Mouse (Mus musculus) kidney, postnatal 0 days (tissue): Measurements from ENCODE around the gene Rfx8. TPM values are rescaled to one million over a fixed set of nuclear protein-coding genes. Genes with fewer than 3 reads are reported as not detected.

Experiments
- ATAC-seq: fragments of 200-750 bp; cut with Nextera tagmentation; replicated peaks from 2 replicates; pipeline ENCODE4 v1.8.0; 2017; ENCODE audit warnings: low read depth, moderate number of reproducible peaks, moderate TSS enrichment, moderate library complexity; ENCODE audit not compliant: low FRiP score
- DNase-seq: peaks from one replicate; pipeline ENCODE4 v3.0.0-alpha.2; 2016; ENCODE audit warnings: low spot score
- H3K27ac ChIP-seq: fragments of 300-500 bp; sonication (generic); 2 replicates; pipeline ENCODE4 v1.5.1; 2014; ENCODE audit warnings: mild to moderate bottlenecking
- H3K27me3 ChIP-seq: fragments of 300-500 bp; sonication (generic); 2 replicates; pipeline ENCODE4 v1.6.1; 2014; ENCODE audit warnings: low read length, mixed read lengths; ENCODE audit not compliant: insufficient read depth
- H3K36me3 ChIP-seq: fragments of 300-500 bp; sonication (generic); 2 replicates; pipeline ENCODE4 v1.6.1; 2014; ENCODE audit warnings: low read length, mixed read lengths; ENCODE audit not compliant: insufficient read depth
- H3K4me1 ChIP-seq: fragments of 300-500 bp; sonication (generic); replicated peaks from 2 replicates; pipeline ENCODE4 v1.6.1; 2014; ENCODE audit warnings: antibody characterized with exemption, low read length, mixed read lengths; ENCODE audit not compliant: insufficient read depth
- H3K4me2 ChIP-seq: fragments of 300-500 bp; sonication (generic); 2 replicates; pipeline ENCODE4 v1.6.1; 2014; ENCODE audit warnings: mild to moderate bottlenecking, low read length, moderate library complexity, mixed read lengths
- H3K4me3 ChIP-seq: fragments of 300-500 bp; sonication (generic); replicated peaks from 2 replicates; pipeline ENCODE4 v1.5.1; 2014; ENCODE audit warnings: low read depth, low read length
- H3K9ac ChIP-seq: fragments of 300-500 bp; sonication (generic); 2 replicates; pipeline ENCODE4 v1.6.1; 2014; ENCODE audit warnings: low read depth, low read length
- H3K9me3 ChIP-seq: fragments of 300-500 bp; sonication (generic); replicated peaks from 2 replicates; pipeline ENCODE4 v1.6.1; 2016; ENCODE audit warnings: low read length, inconsistent platforms, mixed read lengths
- CTCF ChIP-seq: IDR thresholded peaks from 2 replicates; pipeline ENCODE4 v1.5.1; 2016; ENCODE audit warnings: antibody characterized with exemption, low read depth, mild to moderate bottlenecking, moderate library complexity
- WGBS: fragments of 180-500 bp; shearing (Covaris S2); extraction: QIAGEN DNeasy Blood & Tissue Kit; methylation state at CpG from one replicate; pipeline ENCODE4 v1.1.7; 2014; 5-methylcytosine and 5-hydroxymethylcytosine counted together
- polyA plus RNA-seq: library from polyadenylated mRNA; unstranded; fragments of >200 nt; fragmentation: Nextera tagmentation; extraction: Ambion mirVana; gene quantifications from 2 replicates; pipeline ENCODE4 v1.2.1, GENCODE M21; 2015

The Rfx8 gene
- polyA plus RNA-seq, 1 experiment from 2014 or later: 0.29 TPM

DNA sequence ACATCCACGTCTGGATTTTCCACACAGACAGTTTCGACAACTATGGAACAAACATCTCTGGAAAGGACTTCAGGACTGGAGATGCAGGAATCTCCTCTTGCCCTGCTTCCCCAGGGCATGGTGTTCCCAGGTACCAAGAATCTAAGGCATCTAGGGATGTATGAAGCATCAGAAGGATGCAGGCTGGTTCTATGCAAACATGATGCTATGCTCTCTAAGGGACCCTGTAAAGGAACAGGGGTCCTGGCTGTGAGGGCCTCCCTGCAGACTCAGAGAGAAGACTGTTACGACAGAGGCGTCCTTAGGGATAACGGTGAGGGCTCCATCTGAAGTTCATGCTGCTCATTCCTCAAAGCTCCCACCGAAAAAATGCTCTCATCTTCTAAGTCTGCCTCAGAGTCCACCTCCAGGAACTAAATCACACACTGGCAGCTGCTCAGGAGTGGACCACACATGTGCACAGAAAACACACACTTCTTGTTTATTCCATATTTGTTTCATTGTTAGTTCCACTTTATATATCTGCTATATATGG is 39.5 kb upstream of the Rfx8 start:
- TF ChIP-seq CTCF: no peak
- no peak for ATAC-seq
- Histone ChIP-seq H3K9ac (no peak overlapping the region), H3K4me3 (no peak overlapping the region), H3K4me1 (peaks cover 19% of the 10 kb centered on the region), H3K27ac (no peak overlapping the region), H3K27me3 (no peaks in the 10 kb centered on the region), H3K36me3 (no peaks in the 10 kb centered on the region), H3K4me2 (no peak overlapping the region), H3K9me3 (no peaks in the 10 kb centered on the region)
- WGBS: 68% methylated on average over 6 of the region's 6 CpGs
- DNase-seq: no peak

DNA sequence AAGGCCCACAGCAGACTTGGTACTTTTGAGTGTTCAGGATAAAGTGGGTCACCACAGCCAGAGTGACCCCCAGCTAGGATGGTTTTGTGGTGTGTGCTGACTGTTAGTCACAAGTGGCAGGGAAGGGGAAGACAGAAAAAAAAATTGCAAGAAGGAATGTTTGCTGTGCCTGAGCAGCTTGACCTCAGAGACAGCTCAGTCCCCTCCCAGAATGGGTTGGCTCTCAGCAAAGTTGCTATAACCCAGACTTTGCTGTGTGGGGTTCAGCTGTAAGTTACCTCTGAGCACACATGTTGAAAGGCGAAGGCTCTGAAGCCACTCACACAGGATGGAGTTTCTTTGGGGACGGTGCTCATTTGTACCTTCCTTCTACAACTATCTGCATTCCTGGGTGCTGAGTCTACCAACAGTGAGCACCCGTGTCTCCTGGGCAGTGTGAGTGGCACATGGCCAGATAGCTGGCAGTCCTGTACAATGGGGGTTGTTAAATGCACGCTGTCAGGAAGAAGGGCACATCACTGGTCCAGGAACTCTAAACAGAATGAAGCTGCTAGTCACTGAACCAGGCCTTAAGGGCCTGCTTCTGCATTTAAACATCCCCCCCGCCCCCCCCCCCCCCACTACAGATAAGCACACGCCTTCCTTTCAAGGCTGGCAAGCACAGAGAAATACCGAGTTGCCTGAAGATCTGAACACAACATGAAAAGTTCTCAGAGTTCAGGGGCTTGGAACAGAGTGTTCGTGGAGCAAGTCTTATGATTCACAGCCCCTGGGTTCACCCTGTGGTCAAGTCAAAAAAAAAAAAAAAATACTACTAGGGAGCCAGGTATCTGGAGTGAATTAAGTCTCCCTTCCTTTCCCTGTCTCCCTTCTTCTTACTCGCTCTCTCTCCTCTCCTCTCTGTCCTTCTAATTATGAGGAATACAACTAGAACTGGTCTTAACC is 38.7 kb upstream of the Rfx8 start:
- 45% methylated on average over 9 of the region's 9 CpGs for WGBS
- no peak for TF ChIP-seq CTCF
- ATAC-seq (no peak), DNase-seq (no peak)
- no peaks in the 10 kb centered on the region for H3K36me3 ChIP-seq
- no peak overlapping the region for H3K4me3 ChIP-seq
- H3K27ac ChIP-seq: no peak overlapping the region
- no peak overlapping the region for H3K4me2 ChIP-seq
- H3K9ac ChIP-seq: no peak overlapping the region
- peaks cover 19% of the 10 kb centered on the region for H3K4me1 ChIP-seq
- H3K9me3 ChIP-seq: no peaks in the 10 kb centered on the region
- H3K27me3 ChIP-seq: no peaks in the 10 kb centered on the region

DNA sequence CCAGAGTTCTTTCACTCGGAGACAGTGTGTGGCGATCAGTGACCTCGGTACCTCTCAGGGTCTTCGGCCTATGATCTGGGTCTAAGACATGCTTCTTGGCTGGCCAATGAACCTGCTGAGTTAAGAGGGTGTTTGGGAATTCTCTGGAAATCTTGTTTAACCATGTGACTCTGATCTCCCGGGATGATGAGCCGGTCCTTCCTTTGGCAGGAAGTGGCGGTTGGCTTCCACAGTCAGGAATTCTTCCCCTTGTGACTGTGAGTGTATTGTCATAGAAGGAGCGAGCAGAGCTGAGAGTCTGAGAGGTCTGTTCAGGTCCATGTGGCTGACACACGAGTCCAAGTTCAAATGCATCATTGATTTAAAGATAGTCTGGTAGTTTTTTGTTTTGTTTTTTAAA is 37.4 kb upstream of the Rfx8 start:
- Histone ChIP-seq H3K9me3 (no peaks in the 10 kb centered on the region), H3K27ac (no peak overlapping the region), H3K9ac (no peak overlapping the region), H3K4me2 (no peak overlapping the region), H3K27me3 (no peaks in the 10 kb centered on the region), H3K36me3 (no peaks in the 10 kb centered on the region), H3K4me1 (peaks cover 19% of the 10 kb centered on the region), H3K4me3 (no peak overlapping the region)
- no peak for TF ChIP-seq CTCF
- ATAC-seq (no peak), DNase-seq (peak; percentile 45)
- 74% methylated on average over 9 of the region's 9 CpGs for whole genome bisulfite sequencing

DNA sequence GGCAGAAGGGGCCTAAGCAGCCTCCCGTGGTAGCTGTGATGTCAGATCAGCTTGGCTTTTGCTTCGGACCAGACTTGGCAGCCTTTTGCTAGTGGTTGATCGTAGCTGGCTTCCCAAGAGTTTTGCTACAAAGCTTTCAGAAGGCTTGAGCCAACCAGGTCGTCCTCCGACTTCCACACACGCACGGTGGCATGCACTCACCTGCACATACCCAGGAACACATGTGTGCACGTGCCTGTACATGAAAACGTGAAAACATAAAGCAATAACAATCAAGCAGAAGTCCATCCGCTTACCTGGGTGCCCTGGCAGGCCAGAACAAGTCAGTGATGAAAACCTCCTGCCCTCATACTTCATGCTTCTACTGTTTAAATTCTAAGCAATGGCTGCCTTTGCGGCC is 36.2 kb upstream of the Rfx8 start:
- Histone ChIP-seq H3K27ac (no peak overlapping the region), H3K9ac (no peak overlapping the region), H3K9me3 (no peaks in the 10 kb centered on the region), H3K27me3 (no peaks in the 10 kb centered on the region), H3K4me3 (no peak overlapping the region), H3K36me3 (no peaks in the 10 kb centered on the region), H3K4me2 (no peak overlapping the region), H3K4me1 (peaks cover 14% of the 10 kb centered on the region)
- ATAC-seq (no peak), DNase-seq (no peak)
- no peak for TF ChIP-seq CTCF
- WGBS: 85% methylated on average over 11 of the region's 11 CpGs

DNA sequence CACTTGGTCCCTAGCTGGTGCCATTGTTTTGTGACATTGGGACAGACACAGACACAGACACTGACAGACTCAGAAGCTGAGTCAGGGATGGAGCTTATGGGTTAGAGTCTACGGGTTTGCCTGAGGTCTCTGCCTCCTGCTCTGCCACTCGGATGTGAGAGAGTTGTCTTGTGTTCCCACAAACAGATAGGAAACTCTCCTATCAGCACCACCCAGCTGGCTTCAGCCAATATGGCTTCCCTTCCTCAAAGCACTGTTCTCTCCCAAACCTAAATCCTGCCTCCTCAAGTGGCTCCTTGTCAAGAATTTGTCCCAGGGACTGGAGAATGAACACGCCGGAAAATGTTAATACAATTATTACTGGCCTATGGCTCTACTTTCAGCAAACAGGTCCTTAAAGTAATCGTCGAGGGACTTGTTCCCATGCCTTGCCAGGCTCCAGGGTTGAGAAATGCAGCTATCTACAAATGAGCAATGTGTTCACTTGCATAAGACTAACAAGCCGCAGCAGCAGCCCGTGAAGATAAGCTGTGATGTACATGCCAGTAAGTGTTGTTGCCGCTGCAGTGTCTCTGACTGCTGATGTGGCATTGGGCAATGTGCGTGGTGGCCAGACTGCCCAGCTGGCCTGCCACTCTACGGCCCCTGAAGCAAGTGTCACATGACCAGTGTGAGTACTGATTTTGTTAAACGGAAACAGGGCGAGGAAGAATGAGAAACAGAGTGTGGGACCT is 33.6 kb upstream of the Rfx8 start:
- ATAC-seq (no peak), DNase-seq (no peak)
- H3K27ac ChIP-seq: no peak overlapping the region
- no peak overlapping the region for H3K9ac ChIP-seq
- H3K9me3 ChIP-seq: no peaks in the 10 kb centered on the region
- H3K27me3 ChIP-seq: no peaks in the 10 kb centered on the region
- no peak overlapping the region for H3K4me3 ChIP-seq
- H3K4me2 ChIP-seq: no peak overlapping the region
- WGBS: 74% methylated on average over 13 of the region's 13 CpGs
- no peak for TF ChIP-seq CTCF
- peaks cover 6% of the 10 kb centered on the region; the same call in 1 of the 2 replicates for H3K4me1 ChIP-seq
- H3K36me3 ChIP-seq: no peaks in the 10 kb centered on the region

DNA sequence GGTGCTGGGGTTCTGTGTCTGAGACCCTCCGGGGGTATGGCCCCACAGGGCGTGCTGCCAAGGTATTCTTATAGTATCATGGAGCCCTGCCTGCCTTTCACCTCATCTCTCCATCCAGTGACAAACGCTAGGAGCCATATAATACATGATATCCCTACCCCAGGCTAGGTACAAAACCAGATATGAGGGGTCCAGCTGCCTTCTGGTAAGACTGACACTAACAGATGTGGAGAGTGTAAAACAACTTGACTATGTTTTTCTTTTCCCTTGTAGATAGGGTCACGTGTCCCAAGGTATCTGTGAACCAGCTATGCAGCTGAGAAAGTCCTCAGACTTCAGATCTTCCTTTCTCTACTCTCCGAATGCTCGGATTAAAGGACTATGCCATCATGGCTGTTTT is 30.7 kb upstream of the Rfx8 start:
- H3K4me3 ChIP-seq: no peak overlapping the region
- no peak for ATAC-seq
- no peak overlapping the region for H3K27ac ChIP-seq
- TF ChIP-seq CTCF: no peak
- no peak for DNase-seq
- no peaks in the 10 kb centered on the region for H3K36me3 ChIP-seq
- no peaks in the 10 kb centered on the region for H3K9me3 ChIP-seq
- no peak overlapping the region for H3K4me2 ChIP-seq
- H3K27me3 ChIP-seq: no peaks in the 10 kb centered on the region
- H3K4me1 ChIP-seq: peaks cover 10% of the 10 kb centered on the region; the same call in 1 of the 2 replicates
- no peak overlapping the region for H3K9ac ChIP-seq
- 75% methylated on average over 6 of the region's 6 CpGs for WGBS
